Mouse (Mus musculus) kidney, adult 2 months (tissue): ENCODE measurements around the gene Kmt5c. TPM values are rescaled to one million over a fixed set of nuclear protein-coding genes. Genes with fewer than 3 reads are reported as not detected.

Source experiments
- DNase-seq: peaks from one replicate; pipeline ENCODE4 v3.0.0; 2021
- H3K27ac ChIP-seq: fragments of 200-500 bp; 2 replicates; pipeline ENCODE4 v1.5.1; 2012; ENCODE audit warnings: low read depth, low read length, control low read depth, inconsistent platforms; ENCODE audit not compliant: insufficient read depth
- H3K27me3 ChIP-seq: fragments of 200-500 bp; replicated peaks from 2 replicates; pipeline ENCODE4 v1.6.1; 2012; ENCODE audit warnings: mild to moderate bottlenecking, moderate library complexity, low read length, inconsistent platforms; ENCODE audit not compliant: control insufficient read depth, insufficient read depth
- H3K36me3 ChIP-seq: fragments of 200-500 bp; 2 replicates; pipeline ENCODE4 v1.6.1; 2012; ENCODE audit warnings: mild to moderate bottlenecking, moderate library complexity, low read length, inconsistent platforms; ENCODE audit not compliant: control insufficient read depth, insufficient read depth
- H3K4me1 ChIP-seq: fragments of 200-500 bp; 2 replicates; pipeline ENCODE4 v1.6.1; 2011; ENCODE audit warnings: low read length; ENCODE audit not compliant: control insufficient read depth, insufficient read depth
- H3K4me3 ChIP-seq: fragments of 200-500 bp; 2 replicates; pipeline ENCODE4 v1.5.1; 2011; ENCODE audit warnings: mild to moderate bottlenecking, low read depth, low read length, control low read depth; ENCODE audit not compliant: insufficient read depth
- CTCF ChIP-seq: fragments of 200-500 bp; conservative IDR thresholded peaks from 2 replicates; pipeline ENCODE4 v1.5.1; 2011; ENCODE audit warnings: low read depth, mild to moderate bottlenecking, control low read depth, low read length, moderate library complexity, mixed read lengths; ENCODE audit not compliant: insufficient read depth, insufficient read length
- POLR2A ChIP-seq: fragments of 200-500 bp; IDR thresholded peaks from one replicate; pipeline ENCODE4 v1.6.1; 2011; ENCODE audit warnings: low read depth, low read length, control low read depth
- WGBS: fragments of 180-500 bp; shearing (Covaris S2); methylation state at CpG from one replicate; pipeline ENCODE4 v1.1.7; 2018; 5-methylcytosine and 5-hydroxymethylcytosine counted together
- polyA plus RNA-seq: library from polyadenylated mRNA; depleted of rRNA; stranded (reverse); fragments of >200 nt; gene quantifications from 2 replicates; pipeline ENCODE4 v1.2.3, GENCODE M21; 2012; rRNA removed

Gene Kmt5c
- polyA plus RNA-seq: 83.2 and 101 TPM in 2 replicates

- under 1% methylated on average over 39 of the region's 44 CpGs for WGBS
- DNase-seq: peak; percentile 100
These were observed at the start of gene Kmt5c for GRCm38 (mm10) chr7:4739544-4740275. Gene Kmt5c (plus strand): TSS chr7:4740115.

GRCm38 (mm10) chr7:4690387-4690786 lies 49.5 kb upstream of the Kmt5c start, which contains the start of gene Brsk1:
Gene Brsk1 (plus strand): TSS chr7:4690604.
- Histone ChIP-seq H3K27me3 (no peaks in the 10 kb centered on the region), H3K4me3 (peak within 1 kb of the TSS; percentile 50; the same call in 1 of the 2 replicates), H3K4me1 (no peaks in the 10 kb centered on the region), H3K27ac (no peak within 1 kb of the TSS), H3K36me3 (no peaks in the 10 kb centered on the region)
- TF ChIP-seq CTCF (no peak), POLR2A (no peak)
- peak; percentile 30 for DNase-seq
- 0% methylated on average over 12 of the region's 18 CpGs for WGBS

More at GRCm38 (mm10) chr7:4739544-4740275, at the start of gene Kmt5c:
- H3K4me3 ChIP-seq: peak within 1 kb of the TSS; percentile 90
- H3K36me3 ChIP-seq: no peaks in the 10 kb centered on the region; the same call in 1 of the 2 replicates
- no peaks in the 10 kb centered on the region for H3K27me3 ChIP-seq
- TF ChIP-seq POLR2A (peak; percentile 94), CTCF (no peak; the same call in 1 of the 2 replicates)
- peak within 1 kb of the TSS; percentile 95 for H3K27ac ChIP-seq
- H3K4me1 ChIP-seq: peaks cover 8% of the 10 kb centered on the region; the same call in 1 of the 2 replicates

GRCm38 (mm10) chr7:4690951-4691653 lies 48.8 kb upstream of the Kmt5c start:
- TF ChIP-seq POLR2A (no peak), CTCF (no peak)
- no peaks in the 10 kb centered on the region for H3K36me3 ChIP-seq
- WGBS: 16% methylated on average over 28 of the region's 35 CpGs
- H3K4me1 ChIP-seq: no peaks in the 10 kb centered on the region
- no peaks in the 10 kb centered on the region for H3K27me3 ChIP-seq
- DNase-seq: no peak
- H3K27ac ChIP-seq: no peak overlapping the region
- peak overlapping the region; percentile 50; the same call in 1 of the 2 replicates for H3K4me3 ChIP-seq

- TF ChIP-seq POLR2A: no peak
- TF ChIP-seq CTCF: no peak
- WGBS: 85% methylated on average over 6 of the region's 6 CpGs
- Histone ChIP-seq H3K4me1 (no peaks in the 10 kb centered on the region), H3K27me3 (no peaks in the 10 kb centered on the region), H3K27ac (no peak overlapping the region), H3K36me3 (no peaks in the 10 kb centered on the region), H3K4me3 (no peak overlapping the region)
- DNase-seq: no peak
These were observed 46.9 kb upstream of the Kmt5c start for GRCm38 (mm10) chr7:4693004-4693403.

GRCm38 (mm10) chr7:4702334-4702733 lies 37.6 kb upstream of the Kmt5c start:
- Histone ChIP-seq H3K4me3 (no peak overlapping the region), H3K27ac (no peak overlapping the region), H3K4me1 (no peaks in the 10 kb centered on the region), H3K36me3 (no peaks in the 10 kb centered on the region), H3K27me3 (no peaks in the 10 kb centered on the region)
- TF ChIP-seq POLR2A (no peak), CTCF (no peak)
- WGBS: 60% methylated on average over 8 of the region's 8 CpGs
- DNase-seq: no peak

- Histone ChIP-seq H3K4me1 (no peaks in the 10 kb centered on the region), H3K36me3 (no peaks in the 10 kb centered on the region), H3K27ac (no peak overlapping the region), H3K27me3 (no peaks in the 10 kb centered on the region), H3K4me3 (no peak overlapping the region)
- no peak for DNase-seq
- WGBS: 95% methylated on average over 7 of the region's 7 CpGs
- TF ChIP-seq CTCF (no peak), POLR2A (no peak)
These were observed 36.7 kb upstream of the Kmt5c start for GRCm38 (mm10) chr7:4703195-4703594.

GRCm38 (mm10) chr7:4705098-4705497 lies 34.8 kb upstream of the Kmt5c start:
- TF ChIP-seq CTCF (peak; percentile 61), POLR2A (no peak)
- Histone ChIP-seq H3K27ac (no peak overlapping the region), H3K27me3 (no peaks in the 10 kb centered on the region), H3K4me3 (no peak overlapping the region), H3K4me1 (no peaks in the 10 kb centered on the region), H3K36me3 (no peaks in the 10 kb centered on the region)
- DNase-seq: peak; percentile 39
- 49% methylated on average over 18 of the region's 18 CpGs for WGBS
